Mouse (Mus musculus): ENCODE data around the gene Il6st.

DNA sequence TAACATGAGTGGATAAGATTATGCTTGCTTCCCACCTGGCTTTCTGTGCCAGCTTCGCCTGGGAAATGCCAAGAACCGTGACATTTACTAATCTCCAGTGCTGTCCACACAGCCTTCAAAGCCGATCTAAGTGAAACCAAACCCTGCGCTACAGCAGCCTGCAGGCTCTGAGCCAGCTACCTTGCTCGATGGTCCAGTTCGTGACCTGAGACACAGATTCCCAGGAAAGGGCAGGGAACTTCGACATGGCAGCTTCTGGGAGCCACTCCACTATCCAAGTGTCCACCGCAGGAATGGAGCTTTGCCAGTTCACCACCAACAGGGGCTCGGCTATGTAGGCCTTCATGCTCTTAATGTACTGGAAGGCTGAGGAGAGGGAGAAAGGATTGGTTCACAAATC lies 69.7 kb downstream of the Il6st start:
- TF ChIP-seq CHD2 (IDR thresholded peaks at IDR 0.05; ENCODE audit: low read depth, low read length) (no peak), HCFC1 (IDR thresholded peaks at IDR 0.05; ENCODE audit: borderline replicate concordance, insufficient read depth, low read length) (no peak), ZC3H11A (IDR thresholded peaks at IDR 0.05; ENCODE audit: borderline replicate concordance, low read depth, low read length) (no peak), MAFK (IDR thresholded peaks at IDR 0.05; ENCODE audit: insufficient read depth, low read depth, low read length) (no peak), ZNF384 (IDR thresholded peaks at IDR 0.05; ENCODE audit: low read depth, low read length) (no peak)

Measured in ES-E14 (cell line).